Mouse (Mus musculus): ENCODE measurements around the gene Ankrd55. TPM values are rescaled to one million over a fixed set of nuclear protein-coding genes. Genes with fewer than 3 reads are reported as not detected.

The Ankrd55 gene
- polyA plus RNA-seq, 1 experiment from 2014 or later, result 0.92 TPM

GRCm38 (mm10) chr13:112349500-112349899 is 61.2 kb downstream of the Ankrd55 start:
- peaks cover 38% of the 10 kb centered on the region for H3K4me1 ChIP-seq (ENCODE audit: control insufficient read depth, insufficient read depth, low read length)
- no peak overlapping the region for H3K4me2 ChIP-seq (ENCODE audit: low read depth, low read length)
- H3K36me3 ChIP-seq (ENCODE audit: control insufficient read depth, insufficient read depth, low read length), result no peaks in the 10 kb centered on the region
- no peak overlapping the region for H3K27ac ChIP-seq (replicated peaks; ENCODE audit: low read depth, low read length)
- no peak overlapping the region for H3K4me3 ChIP-seq (ENCODE audit: low read depth, low read length)
- ATAC-seq (ENCODE audit: low read depth), result no peak
- H3K9me3 ChIP-seq (ENCODE audit: control insufficient read depth, low read length), result 0 out of 2 replicates have a peak, but pooled peaks cover 8% of the 10 kb centered on the region
- no peaks in the 10 kb centered on the region for H3K27me3 ChIP-seq (replicated peaks; ENCODE audit: control insufficient read depth, insufficient read depth, low read length)
- DNase-seq (ENCODE audit: low spot score), result no peak
- 92% methylated on average over 7 of the region's 7 CpGs for WGBS
- H3K9ac ChIP-seq (ENCODE audit: low read depth, low read length), result no peak overlapping the region

GRCm38 (mm10) chr13:112351943-112352342 is 63.7 kb downstream of the Ankrd55 start:
- Histone ChIP-seq H3K9ac (ENCODE audit: low read depth, low read length) (no peak overlapping the region), H3K27me3 (replicated peaks; ENCODE audit: control insufficient read depth, insufficient read depth, low read length) (no peaks in the 10 kb centered on the region), H3K27ac (replicated peaks; ENCODE audit: low read depth, low read length) (no peak overlapping the region), H3K9me3 (ENCODE audit: control insufficient read depth, low read length) (0 out of 2 replicates have a peak, but pooled peaks cover 8% of the 10 kb centered on the region), H3K4me1 (ENCODE audit: control insufficient read depth, insufficient read depth, low read length) (peaks cover 22% of the 10 kb centered on the region), H3K36me3 (ENCODE audit: control insufficient read depth, insufficient read depth, low read length) (no peaks in the 10 kb centered on the region), H3K4me3 (ENCODE audit: low read depth, low read length) (no peak overlapping the region), H3K4me2 (ENCODE audit: low read depth, low read length) (no peak overlapping the region)
- WGBS, result 64% methylated on average over 8 of the region's 8 CpGs
- DNase-seq (ENCODE audit: low spot score) (no peak), ATAC-seq (ENCODE audit: low read depth) (no peak)

DNA sequence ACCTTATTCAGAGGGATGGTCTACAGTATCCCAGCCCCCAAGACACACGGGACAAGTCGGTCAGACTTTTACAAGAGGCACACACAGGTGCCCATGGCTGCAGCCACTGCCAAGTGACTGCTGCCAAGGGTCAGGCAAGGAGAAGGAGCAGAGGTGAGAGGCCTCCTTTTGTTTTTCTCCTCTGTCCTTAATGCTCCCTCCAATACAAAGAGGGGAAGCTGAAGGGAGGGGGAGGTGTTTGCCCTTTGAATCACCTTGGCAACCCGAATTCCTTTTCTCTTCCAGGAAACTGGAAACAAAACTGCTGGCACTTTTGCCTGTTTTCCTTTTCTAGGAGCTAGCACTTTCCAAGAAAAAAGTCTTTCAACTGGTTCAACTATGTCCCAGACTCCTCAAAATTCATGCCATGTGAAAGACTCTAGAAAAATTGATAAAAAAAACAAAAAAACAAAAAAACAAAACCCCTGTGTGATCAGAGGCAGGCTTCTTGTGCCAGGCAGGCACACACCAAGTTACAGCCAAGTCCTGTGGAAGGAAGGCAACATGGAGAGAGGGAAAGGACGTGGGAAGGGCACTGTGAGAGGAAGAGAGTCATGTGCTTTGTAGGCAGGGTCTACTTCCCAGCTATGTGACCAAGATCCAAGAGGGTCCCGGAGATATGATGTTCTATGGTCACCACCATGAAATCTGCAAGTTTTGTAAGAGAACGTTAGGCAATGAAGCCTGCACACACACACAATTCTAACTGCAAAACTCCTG is 66.0 kb downstream of the Ankrd55 start:
- Histone ChIP-seq H3K4me1 (ENCODE audit: control insufficient read depth, insufficient read depth, low read length) (peaks cover 12% of the 10 kb centered on the region; the same call in 1 of the 2 replicates), H3K9me3 (ENCODE audit: control insufficient read depth, low read length) (0 out of 2 replicates have a peak, but pooled peaks cover 8% of the 10 kb centered on the region), H3K4me3 (ENCODE audit: low read depth, low read length) (no peak overlapping the region), H3K27ac (replicated peaks; ENCODE audit: low read depth, low read length) (no peak overlapping the region), H3K36me3 (ENCODE audit: control insufficient read depth, insufficient read depth, low read length) (no peaks in the 10 kb centered on the region), H3K4me2 (ENCODE audit: low read depth, low read length) (no peak overlapping the region), H3K27me3 (replicated peaks; ENCODE audit: control insufficient read depth, insufficient read depth, low read length) (no peaks in the 10 kb centered on the region), H3K9ac (ENCODE audit: low read depth, low read length) (no peak overlapping the region)
- ATAC-seq (ENCODE audit: low read depth), result no peak
- WGBS, result 40% methylated on average over 6 of the region's 6 CpGs
- DNase-seq (ENCODE audit: low spot score), result peak; percentile 36

DNA sequence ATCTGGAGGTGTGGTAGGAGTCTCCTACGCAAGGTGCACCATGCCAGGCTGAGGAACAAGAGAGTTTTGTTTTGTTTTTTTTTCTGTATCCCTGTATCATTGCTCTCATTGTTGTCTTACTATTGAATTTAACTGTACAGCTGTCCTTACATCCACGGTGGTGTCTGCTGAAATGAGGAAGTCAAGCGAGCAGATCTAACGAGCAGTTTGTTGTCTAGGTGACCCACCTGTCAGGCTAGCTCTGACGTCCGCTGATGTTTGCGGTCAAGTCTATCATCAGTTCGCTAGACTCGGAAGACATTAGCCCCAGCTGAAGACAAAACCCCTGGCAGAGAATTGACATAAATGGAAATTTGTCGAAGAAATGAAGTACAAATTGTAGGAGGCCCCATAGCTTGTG is 66.7 kb downstream of the Ankrd55 start:
- H3K4me2 ChIP-seq (ENCODE audit: low read depth, low read length), result no peak overlapping the region
- no peaks in the 10 kb centered on the region for H3K27me3 ChIP-seq (replicated peaks; ENCODE audit: control insufficient read depth, insufficient read depth, low read length)
- H3K27ac ChIP-seq (replicated peaks; ENCODE audit: low read depth, low read length), result no peak overlapping the region
- H3K4me3 ChIP-seq (ENCODE audit: low read depth, low read length), result no peak overlapping the region
- DNase-seq (ENCODE audit: low spot score), result no peak
- H3K9ac ChIP-seq (ENCODE audit: low read depth, low read length), result no peak overlapping the region
- no peaks in the 10 kb centered on the region for H3K36me3 ChIP-seq (ENCODE audit: control insufficient read depth, insufficient read depth, low read length)
- ATAC-seq (ENCODE audit: low read depth), result no peak
- peaks cover 12% of the 10 kb centered on the region; the same call in 1 of the 2 replicates for H3K4me1 ChIP-seq (ENCODE audit: control insufficient read depth, insufficient read depth, low read length)
- H3K9me3 ChIP-seq (ENCODE audit: control insufficient read depth, low read length), result 0 out of 2 replicates have a peak, but pooled peaks cover 5% of the 10 kb centered on the region
- 80% methylated on average over 10 of the region's 10 CpGs for WGBS

DNA sequence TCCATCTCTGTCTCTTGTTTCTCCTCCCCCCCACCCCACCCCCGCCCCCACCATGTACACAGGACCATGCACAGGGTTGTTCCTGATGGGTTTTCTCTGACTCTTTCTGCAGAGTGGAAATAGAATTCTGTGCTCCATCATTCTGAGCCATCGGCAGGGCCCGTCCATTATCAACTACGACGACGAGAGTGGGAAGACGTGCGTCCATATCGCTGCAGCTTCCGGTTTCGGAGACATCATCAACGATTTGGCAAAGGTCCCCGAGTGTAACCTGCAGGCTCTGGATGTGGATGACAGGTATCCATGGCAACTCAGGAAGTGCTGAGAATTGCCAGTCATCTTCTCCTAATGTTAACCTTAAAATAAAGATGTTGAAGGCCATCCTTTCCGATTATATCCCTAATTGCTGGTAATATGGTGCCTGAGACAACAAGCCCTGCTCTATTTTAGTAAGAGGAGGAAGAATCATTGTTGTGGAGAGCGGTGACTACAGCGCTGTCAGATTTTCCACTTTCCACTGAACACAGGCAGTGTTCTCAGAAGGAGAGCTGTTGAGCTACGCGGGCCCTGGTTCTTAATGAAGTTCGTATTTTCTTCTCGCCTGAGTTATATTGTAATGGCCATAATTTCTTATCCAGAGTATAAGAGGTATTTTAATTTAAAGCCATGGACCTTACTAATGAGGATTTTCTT is 67.7 kb downstream of the Ankrd55 start:
- no peak for ATAC-seq (ENCODE audit: low read depth)
- Histone ChIP-seq H3K4me1 (ENCODE audit: control insufficient read depth, insufficient read depth, low read length) (peaks cover 12% of the 10 kb centered on the region; the same call in 1 of the 2 replicates), H3K9me3 (ENCODE audit: control insufficient read depth, low read length) (no peaks in the 10 kb centered on the region), H3K4me3 (ENCODE audit: low read depth, low read length) (no peak overlapping the region), H3K4me2 (ENCODE audit: low read depth, low read length) (no peak overlapping the region), H3K9ac (ENCODE audit: low read depth, low read length) (no peak overlapping the region), H3K27me3 (replicated peaks; ENCODE audit: control insufficient read depth, insufficient read depth, low read length) (no peaks in the 10 kb centered on the region), H3K36me3 (ENCODE audit: control insufficient read depth, insufficient read depth, low read length) (no peaks in the 10 kb centered on the region), H3K27ac (replicated peaks; ENCODE audit: low read depth, low read length) (no peak overlapping the region)
- WGBS, result 87% methylated on average over 20 of the region's 20 CpGs
- no peak for DNase-seq (ENCODE audit: low spot score)

DNA sequence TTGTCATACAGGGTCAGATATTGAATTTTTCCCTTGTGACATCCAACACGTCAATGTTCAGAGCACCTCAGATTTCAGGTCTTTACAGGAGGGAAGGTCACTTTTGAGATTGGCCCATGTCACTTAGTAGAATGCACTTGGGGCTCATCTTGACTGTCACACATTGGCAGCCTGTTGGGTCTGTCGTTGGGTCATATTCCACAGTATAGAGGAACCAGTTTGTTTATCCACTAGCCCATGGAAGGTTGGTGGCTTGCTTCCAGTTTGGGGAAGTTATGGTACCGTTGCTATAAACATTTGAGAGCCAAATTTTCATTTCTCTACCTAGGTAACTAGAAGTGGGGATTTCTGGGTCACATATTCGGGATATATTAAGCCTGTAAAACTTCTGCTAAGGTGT is 73.3 kb downstream of the Ankrd55 start:
- WGBS, result 84% methylated on average over 4 of the region's 4 CpGs
- no peaks in the 10 kb centered on the region for H3K27me3 ChIP-seq (replicated peaks; ENCODE audit: control insufficient read depth, insufficient read depth, low read length)
- no peak overlapping the region for H3K4me2 ChIP-seq (ENCODE audit: low read depth, low read length)
- H3K27ac ChIP-seq (replicated peaks; ENCODE audit: low read depth, low read length), result no peak overlapping the region
- no peak overlapping the region for H3K9ac ChIP-seq (ENCODE audit: low read depth, low read length)
- no peaks in the 10 kb centered on the region for H3K36me3 ChIP-seq (ENCODE audit: control insufficient read depth, insufficient read depth, low read length)
- ATAC-seq (ENCODE audit: low read depth) (no peak), DNase-seq (ENCODE audit: low spot score) (no peak)
- H3K4me1 ChIP-seq (ENCODE audit: control insufficient read depth, insufficient read depth, low read length), result no peaks in the 10 kb centered on the region
- H3K4me3 ChIP-seq (ENCODE audit: low read depth, low read length), result no peak overlapping the region
- H3K9me3 ChIP-seq (ENCODE audit: control insufficient read depth, low read length), result no peaks in the 10 kb centered on the region

DNA sequence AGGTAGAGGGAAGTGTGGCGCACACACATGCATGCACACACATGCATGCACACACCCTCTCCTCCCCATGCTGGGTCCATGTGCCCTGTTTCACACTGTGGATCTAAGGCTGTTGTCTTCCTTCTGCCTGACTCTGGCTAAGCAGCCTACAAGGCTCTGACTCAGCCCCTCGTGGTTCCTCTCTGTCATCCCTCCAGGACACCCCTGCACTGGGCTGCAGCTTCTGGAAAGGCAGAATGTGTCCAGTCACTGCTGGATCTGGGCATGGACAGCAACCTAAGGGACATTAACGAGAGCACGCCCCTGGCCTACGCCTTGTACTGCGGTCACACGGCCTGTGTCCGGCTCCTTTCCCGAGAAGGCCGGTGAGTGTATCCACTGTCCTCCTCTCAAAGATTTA is 75.0 kb downstream of the Ankrd55 start:
- no peak overlapping the region for H3K4me2 ChIP-seq (ENCODE audit: low read depth, low read length)
- ATAC-seq (ENCODE audit: low read depth), result no peak
- H3K27me3 ChIP-seq (replicated peaks; ENCODE audit: control insufficient read depth, insufficient read depth, low read length), result no peaks in the 10 kb centered on the region
- H3K27ac ChIP-seq (replicated peaks; ENCODE audit: low read depth, low read length), result no peak overlapping the region
- no peak overlapping the region for H3K9ac ChIP-seq (ENCODE audit: low read depth, low read length)
- no peaks in the 10 kb centered on the region for H3K9me3 ChIP-seq (ENCODE audit: control insufficient read depth, low read length)
- H3K4me1 ChIP-seq (ENCODE audit: control insufficient read depth, insufficient read depth, low read length), result no peaks in the 10 kb centered on the region
- no peaks in the 10 kb centered on the region for H3K36me3 ChIP-seq (ENCODE audit: control insufficient read depth, insufficient read depth, low read length)
- no peak for DNase-seq (ENCODE audit: low spot score)
- H3K4me3 ChIP-seq (ENCODE audit: low read depth, low read length), result no peak overlapping the region
- 83% methylated on average over 10 of the region's 10 CpGs for WGBS

DNA sequence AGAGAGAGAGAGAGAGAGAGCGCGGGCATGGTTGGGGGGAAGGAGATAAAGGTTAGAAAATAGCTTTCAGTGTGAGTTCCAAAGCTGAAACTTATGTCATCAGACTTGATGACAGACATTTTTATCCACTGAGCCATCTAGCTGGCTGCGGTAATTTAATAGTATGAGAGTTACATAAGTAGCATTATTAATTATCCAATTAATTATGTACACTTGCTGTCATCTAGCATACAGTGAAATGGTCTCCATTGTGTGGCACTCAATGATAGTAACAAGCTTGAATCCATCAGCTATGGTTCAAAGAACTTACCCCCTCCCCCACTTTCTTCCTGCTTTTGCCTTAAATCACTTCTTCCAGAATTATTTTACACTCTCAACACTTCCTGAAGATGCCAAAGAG is 75.5 kb downstream of the Ankrd55 start:
- H3K27ac ChIP-seq (replicated peaks; ENCODE audit: low read depth, low read length), result no peak overlapping the region
- no peak overlapping the region for H3K4me3 ChIP-seq (ENCODE audit: low read depth, low read length)
- H3K4me2 ChIP-seq (ENCODE audit: low read depth, low read length), result no peak overlapping the region
- H3K9ac ChIP-seq (ENCODE audit: low read depth, low read length), result no peak overlapping the region
- WGBS, result 90% methylated on average over 3 of the region's 3 CpGs
- ATAC-seq (ENCODE audit: low read depth) (no peak), DNase-seq (ENCODE audit: low spot score) (no peak)
- H3K27me3 ChIP-seq (replicated peaks; ENCODE audit: control insufficient read depth, insufficient read depth, low read length), result no peaks in the 10 kb centered on the region
- H3K9me3 ChIP-seq (ENCODE audit: control insufficient read depth, low read length), result no peaks in the 10 kb centered on the region
- no peaks in the 10 kb centered on the region for H3K4me1 ChIP-seq (ENCODE audit: control insufficient read depth, insufficient read depth, low read length)
- H3K36me3 ChIP-seq (ENCODE audit: control insufficient read depth, insufficient read depth, low read length), result no peaks in the 10 kb centered on the region
